Mouse (Mus musculus) limb, embryonic 11.5 days (tissue): ENCODE measurements at regions not wholly inside any gene's neighbourhood (a gene's known extent, or its start where the extent isn't known, plus 50 kb on each side); places are given as distances from the start of the nearest gene placed in this dataset.

ENCODE experiments used
- ATAC-seq: fragments of 200-750 bp; cut with Nextera tagmentation; 2 replicates; pipeline ENCODE4 v1.8.0; 2017; ENCODE audit warnings: low read depth; ENCODE audit not compliant: insufficient number of reproducible peaks, low FRiP score, low TSS enrichment
- DNase-seq: peaks from one replicate; pipeline ENCODE4 v3.0.0-alpha.2; 2015; ENCODE audit warnings: low spot score
- H3K27ac ChIP-seq: fragments of 300-500 bp; sonication (generic); replicated peaks from 2 replicates; pipeline ENCODE4 v1.5.1; 2014; ENCODE audit warnings: low read depth, mild to moderate bottlenecking, low read length
- H3K27me3 ChIP-seq: fragments of 300-500 bp; sonication (generic); 2 replicates; pipeline ENCODE4 v1.6.1; 2014; ENCODE audit warnings: mild to moderate bottlenecking, low read length, mixed read lengths; ENCODE audit not compliant: control insufficient read depth, insufficient read depth
- H3K36me3 ChIP-seq: fragments of 300-500 bp; sonication (generic); 2 replicates; pipeline ENCODE4 v1.6.1; 2014; ENCODE audit warnings: mild to moderate bottlenecking, low read length, moderate library complexity, mixed read lengths; ENCODE audit not compliant: control insufficient read depth, insufficient read depth
- H3K4me1 ChIP-seq: fragments of 300-500 bp; sonication (generic); 2 replicates; pipeline ENCODE4 v1.6.1; 2014; ENCODE audit warnings: low read length, mixed read lengths; ENCODE audit not compliant: control insufficient read depth, insufficient read depth
- H3K4me2 ChIP-seq: fragments of 300-500 bp; sonication (generic); 2 replicates; pipeline ENCODE4 v1.6.1; 2014; ENCODE audit warnings: low read depth, mild to moderate bottlenecking, moderate library complexity; ENCODE audit not compliant: severe bottlenecking
- H3K4me3 ChIP-seq: fragments of 300-500 bp; sonication (generic); 2 replicates; pipeline ENCODE4 v1.5.1; 2014; ENCODE audit warnings: low read depth, low read length
- H3K9ac ChIP-seq: fragments of 300-500 bp; sonication (generic); 2 replicates; pipeline ENCODE4 v1.6.1; 2014; ENCODE audit warnings: mild to moderate bottlenecking, low read length
- H3K9me3 ChIP-seq: fragments of 300-500 bp; sonication (generic); 2 replicates; pipeline ENCODE4 v1.6.1; 2016; ENCODE audit warnings: low read length; ENCODE audit not compliant: control insufficient read depth
- WGBS: fragments of 180-500 bp; shearing (Covaris S2); extraction: QIAGEN DNeasy Blood & Tissue Kit; methylation state at CpG from one replicate; pipeline ENCODE4 v1.1.7; 2014; 5-methylcytosine and 5-hydroxymethylcytosine counted together

DNA sequence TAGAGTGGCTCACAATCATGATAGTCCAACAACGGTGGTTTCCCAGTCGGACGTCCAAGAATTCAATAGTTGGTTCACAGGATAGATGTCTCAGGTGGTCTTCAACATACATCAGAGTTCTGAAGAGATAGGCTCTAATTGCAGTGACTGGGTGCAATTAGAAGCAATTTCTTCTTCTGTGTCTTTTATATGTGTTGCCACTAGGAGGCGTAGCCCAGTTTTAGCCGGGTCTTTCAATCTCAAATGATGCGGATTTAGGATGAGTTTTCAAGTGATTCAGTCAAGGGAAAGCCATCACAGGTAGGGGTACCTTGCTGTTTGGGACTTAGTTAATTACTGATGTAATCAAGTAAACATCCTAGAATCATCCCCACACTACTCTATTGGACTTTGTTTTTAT is 348.4 kb upstream of the Ccdc54 start:
- WGBS, result 29% methylated on average over 6 of the region's 6 CpGs
- Histone ChIP-seq H3K27me3 (no peaks in the 10 kb centered on the region), H3K4me2 (no peak overlapping the region), H3K9ac (no peak overlapping the region), H3K36me3 (no peaks in the 10 kb centered on the region), H3K9me3 (no peaks in the 10 kb centered on the region), H3K4me1 (no peaks in the 10 kb centered on the region), H3K4me3 (no peak overlapping the region), H3K27ac (no peak overlapping the region)
- DNase-seq, result no peak
- no peak for ATAC-seq

DNA sequence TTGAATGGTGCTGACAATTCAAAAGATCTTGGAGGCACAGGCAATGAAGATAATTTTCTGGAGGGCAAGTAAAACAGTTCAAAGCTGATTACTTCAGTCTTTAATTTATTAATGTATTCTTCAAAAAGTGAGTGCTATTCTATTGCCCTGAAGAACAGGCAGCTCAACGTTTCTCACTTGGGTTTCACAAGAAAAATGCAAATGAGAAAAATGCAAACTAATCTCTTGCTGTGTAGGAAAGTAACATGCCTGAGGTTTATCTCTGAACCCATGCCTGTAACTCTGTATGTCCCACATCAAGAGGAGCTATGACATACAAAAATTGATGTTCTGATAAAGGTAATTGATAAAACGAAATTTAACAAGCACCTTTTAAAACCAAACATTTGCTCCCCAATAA is 316.8 kb upstream of the Ccdc54 start:
- no peak overlapping the region for H3K27ac ChIP-seq
- no peaks in the 10 kb centered on the region for H3K36me3 ChIP-seq
- no peak for ATAC-seq
- no peak overlapping the region for H3K9ac ChIP-seq
- no peak overlapping the region for H3K4me2 ChIP-seq
- WGBS, result 66% methylated on average over 2 of the region's 2 CpGs
- H3K27me3 ChIP-seq, result no peaks in the 10 kb centered on the region
- H3K4me3 ChIP-seq, result no peak overlapping the region
- DNase-seq, result no peak
- H3K9me3 ChIP-seq, result no peaks in the 10 kb centered on the region
- H3K4me1 ChIP-seq, result no peaks in the 10 kb centered on the region

DNA sequence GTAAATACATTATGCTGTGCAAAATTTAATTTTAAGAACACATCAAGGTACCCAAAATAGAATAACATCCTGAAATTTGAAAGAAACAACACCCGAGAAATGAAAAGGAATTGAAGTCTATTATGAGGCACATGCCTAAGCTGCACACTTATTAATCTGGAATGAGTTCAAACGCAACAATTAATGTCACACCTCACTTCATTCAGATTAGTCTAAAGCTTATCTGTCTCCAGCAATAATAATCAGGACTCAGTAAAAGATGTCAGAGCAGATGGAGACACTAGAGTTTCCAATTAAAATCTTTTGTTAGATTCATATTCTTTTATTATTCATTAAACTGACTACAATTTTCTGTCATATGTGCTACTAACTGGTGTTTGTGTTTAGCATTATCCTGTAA is 308.2 kb upstream of the Ccdc54 start:
- H3K27me3 ChIP-seq, result no peaks in the 10 kb centered on the region
- H3K9me3 ChIP-seq, result no peaks in the 10 kb centered on the region
- ATAC-seq, result no peak
- no peaks in the 10 kb centered on the region for H3K36me3 ChIP-seq
- H3K4me2 ChIP-seq, result no peak overlapping the region
- no peak for DNase-seq
- H3K4me3 ChIP-seq, result no peak overlapping the region
- no peak overlapping the region for H3K27ac ChIP-seq
- WGBS, result 91% methylated on average over 2 of the region's 2 CpGs
- H3K9ac ChIP-seq, result no peak overlapping the region
- no peaks in the 10 kb centered on the region for H3K4me1 ChIP-seq

DNA sequence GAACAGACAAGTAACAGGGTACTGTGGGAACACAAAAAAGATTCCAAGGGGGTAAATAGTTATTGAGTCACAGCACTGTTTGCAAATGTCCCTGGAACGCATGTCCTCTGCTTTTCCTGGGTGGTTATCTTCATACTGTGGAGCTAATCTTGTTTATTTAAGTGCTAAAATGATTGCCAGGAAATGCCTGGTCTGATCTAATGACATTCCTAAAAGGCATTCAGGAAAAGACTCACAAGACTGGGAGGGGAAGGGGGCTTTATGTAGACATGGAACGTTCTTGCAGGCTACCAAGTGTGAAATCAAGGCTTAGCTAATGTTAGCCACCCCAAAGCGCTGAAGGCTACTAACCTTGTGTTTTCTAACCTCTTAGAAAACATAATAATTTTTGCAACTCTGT is 287.0 kb upstream of the Ccdc54 start:
- no peak overlapping the region for H3K9ac ChIP-seq
- WGBS, result 71% methylated on average over 3 of the region's 3 CpGs
- no peak overlapping the region for H3K4me2 ChIP-seq
- H3K9me3 ChIP-seq, result no peaks in the 10 kb centered on the region
- no peaks in the 10 kb centered on the region for H3K36me3 ChIP-seq
- DNase-seq (no peak), ATAC-seq (no peak)
- no peak overlapping the region for H3K27ac ChIP-seq
- no peaks in the 10 kb centered on the region for H3K4me1 ChIP-seq
- H3K4me3 ChIP-seq, result no peak overlapping the region
- H3K27me3 ChIP-seq, result no peaks in the 10 kb centered on the region

DNA sequence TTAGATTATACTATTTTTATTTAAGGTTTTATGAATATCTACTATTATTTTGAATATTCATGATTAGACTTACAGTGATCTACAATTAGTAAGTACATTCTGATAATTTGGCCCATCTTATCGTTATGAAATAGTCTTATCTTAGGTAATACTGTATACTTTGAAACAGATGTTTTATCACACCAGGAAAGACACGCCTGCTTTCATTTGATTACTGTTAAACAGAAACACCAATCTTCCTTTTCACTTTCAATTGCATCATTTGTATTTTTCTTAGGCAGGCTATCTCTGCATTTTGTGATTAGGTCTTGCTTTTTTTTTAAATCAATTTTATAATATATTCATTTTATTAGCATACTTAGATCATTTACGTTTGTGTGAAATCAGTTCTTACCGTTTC is 280.4 kb upstream of the Ccdc54 start:
- Histone ChIP-seq H3K27ac (no peak overlapping the region), H3K9me3 (no peaks in the 10 kb centered on the region), H3K4me1 (no peaks in the 10 kb centered on the region), H3K27me3 (no peaks in the 10 kb centered on the region), H3K36me3 (no peaks in the 10 kb centered on the region), H3K9ac (no peak overlapping the region), H3K4me2 (no peak overlapping the region), H3K4me3 (no peak overlapping the region)
- ATAC-seq, result no peak
- DNase-seq, result no peak
- 90% methylated on average over 4 of the region's 4 CpGs for WGBS

DNA sequence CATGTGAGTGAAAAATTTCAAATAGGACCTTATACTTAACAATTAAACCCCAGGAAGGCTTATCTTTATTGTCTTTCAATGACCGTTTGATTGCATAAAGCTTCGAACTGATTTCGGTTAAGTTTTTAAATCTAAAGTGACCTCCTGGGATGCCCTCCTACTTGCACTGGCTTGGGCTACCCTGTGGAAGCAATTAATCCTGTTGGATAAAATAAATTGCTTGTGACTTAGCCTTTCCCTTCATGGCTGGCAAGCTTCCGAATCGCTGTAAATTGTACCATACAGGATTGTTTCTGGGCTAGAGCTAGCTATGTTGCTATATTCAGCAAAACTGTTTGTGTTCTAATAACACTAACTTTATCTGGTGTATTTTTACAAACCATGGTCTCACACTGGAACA is 272.6 kb upstream of the Ccdc54 start:
- Histone ChIP-seq H3K27me3 (no peaks in the 10 kb centered on the region), H3K9me3 (no peaks in the 10 kb centered on the region), H3K4me2 (no peak overlapping the region), H3K36me3 (no peaks in the 10 kb centered on the region), H3K9ac (no peak overlapping the region), H3K27ac (no peak overlapping the region), H3K4me1 (no peaks in the 10 kb centered on the region), H3K4me3 (no peak overlapping the region)
- DNase-seq (no peak), ATAC-seq (no peak)
- WGBS, result 75% methylated on average over 5 of the region's 5 CpGs

DNA sequence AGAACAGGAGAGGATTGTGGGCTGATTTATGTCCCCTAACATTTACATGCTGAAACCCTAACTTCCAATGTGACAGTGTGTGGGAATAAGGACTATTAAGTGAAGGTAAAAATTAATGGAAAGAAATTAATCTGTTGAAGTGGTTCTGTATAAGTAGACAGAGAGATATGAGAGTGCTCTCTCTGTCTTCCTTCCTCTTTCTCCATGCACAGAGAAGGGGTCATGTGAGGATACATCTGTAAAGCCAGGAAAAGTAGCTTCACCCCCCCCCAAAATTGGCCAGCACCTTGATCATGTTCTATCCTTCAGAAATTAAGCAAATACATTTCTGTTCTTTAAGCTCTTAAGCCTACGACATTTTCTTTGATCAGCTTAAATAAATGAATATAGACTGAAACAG is 268.6 kb upstream of the Ccdc54 start:
- ATAC-seq (no peak), DNase-seq (no peak)
- Histone ChIP-seq H3K27ac (no peak overlapping the region), H3K27me3 (no peaks in the 10 kb centered on the region), H3K4me1 (no peaks in the 10 kb centered on the region), H3K4me2 (no peak overlapping the region), H3K36me3 (no peaks in the 10 kb centered on the region), H3K9ac (no peak overlapping the region), H3K9me3 (no peaks in the 10 kb centered on the region), H3K4me3 (no peak overlapping the region)
- WGBS, result 95% methylated on average over 1 of the region's 1 CpGs

DNA sequence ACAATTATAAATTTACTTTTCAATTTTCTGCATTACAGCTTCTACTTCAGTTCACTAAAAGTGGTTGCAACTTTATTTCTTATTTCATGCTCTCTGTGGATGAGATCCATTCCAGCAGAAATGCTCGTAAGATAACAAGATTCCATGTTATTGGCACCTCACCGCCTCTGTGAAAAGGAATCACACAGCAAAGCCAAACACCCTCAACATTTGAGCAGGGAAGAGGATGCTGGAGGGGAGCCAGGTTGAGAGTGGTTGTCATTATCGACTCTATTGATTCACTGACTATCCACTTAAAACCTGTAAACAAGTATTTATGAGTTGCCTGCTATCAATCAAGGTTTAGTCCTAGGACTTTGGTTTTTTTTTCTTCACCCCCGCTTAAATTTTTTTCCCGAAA is 261.1 kb upstream of the Ccdc54 start:
- Histone ChIP-seq H3K36me3 (no peaks in the 10 kb centered on the region), H3K9me3 (no peaks in the 10 kb centered on the region), H3K4me1 (no peaks in the 10 kb centered on the region), H3K9ac (no peak overlapping the region), H3K4me3 (no peak overlapping the region), H3K4me2 (no peak overlapping the region), H3K27ac (no peak overlapping the region), H3K27me3 (no peaks in the 10 kb centered on the region)
- 67% methylated on average over 5 of the region's 5 CpGs for WGBS
- no peak for DNase-seq
- ATAC-seq, result no peak

DNA sequence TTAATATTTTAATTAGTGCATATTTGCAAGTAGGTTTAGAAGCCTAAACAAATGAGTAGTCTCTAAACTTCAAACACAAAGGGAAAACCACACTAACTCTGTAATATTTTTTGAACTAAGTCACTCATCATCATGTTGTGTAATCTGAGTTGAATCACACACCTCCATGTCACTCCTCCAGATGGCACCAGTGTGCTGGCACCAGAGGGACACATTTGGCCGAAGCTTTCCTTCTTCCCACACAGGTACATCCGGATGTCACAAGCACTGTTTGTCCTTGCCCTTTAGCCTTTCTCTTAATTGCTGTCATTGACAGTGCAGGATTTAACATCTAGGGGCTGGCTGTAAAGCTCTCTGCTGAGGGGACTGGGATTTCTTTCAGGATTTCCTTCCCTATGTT is 256.7 kb upstream of the Ccdc54 start:
- no peaks in the 10 kb centered on the region for H3K4me1 ChIP-seq
- H3K4me3 ChIP-seq, result no peak overlapping the region
- H3K27ac ChIP-seq, result no peak overlapping the region
- ATAC-seq (no peak), DNase-seq (no peak)
- no peaks in the 10 kb centered on the region for H3K36me3 ChIP-seq
- no peaks in the 10 kb centered on the region for H3K9me3 ChIP-seq
- H3K27me3 ChIP-seq, result no peaks in the 10 kb centered on the region
- 40% methylated on average over 2 of the region's 2 CpGs for WGBS
- H3K4me2 ChIP-seq, result no peak overlapping the region
- H3K9ac ChIP-seq, result no peak overlapping the region
